Mouse (Mus musculus) lung, embryonic 15.5 days (tissue): Measurements from ENCODE around the gene Sclt1. TPM values are rescaled to one million over a fixed set of nuclear protein-coding genes. Genes with fewer than 3 reads are reported as not detected.

Experiments
- ATAC-seq: fragments of 200-750 bp; cut with Nextera tagmentation; 2 replicates; pipeline ENCODE4 v1.8.0; 2017; ENCODE audit warnings: moderate number of reproducible peaks, borderline replicate concordance; ENCODE audit not compliant: low FRiP score, low TSS enrichment; ENCODE audit errors: extremely low read depth
- H3K27ac ChIP-seq: fragments of 300-500 bp; sonication (generic); 2 replicates; pipeline ENCODE4 v1.5.1; 2015; ENCODE audit warnings: moderate library complexity, mild to moderate bottlenecking, inconsistent platforms
- H3K27me3 ChIP-seq: fragments of 300-500 bp; sonication (generic); 2 replicates; pipeline ENCODE4 v1.6.1; 2015; ENCODE audit warnings: inconsistent platforms
- H3K36me3 ChIP-seq: fragments of 300-500 bp; sonication (generic); 2 replicates; pipeline ENCODE4 v1.6.1; 2015; ENCODE audit warnings: inconsistent platforms
- H3K4me1 ChIP-seq: fragments of 300-500 bp; sonication (generic); 2 replicates; pipeline ENCODE4 v1.6.1; 2015; ENCODE audit warnings: inconsistent platforms
- H3K4me2 ChIP-seq: fragments of 300-500 bp; sonication (generic); 2 replicates; pipeline ENCODE4 v1.6.1; 2015; ENCODE audit warnings: inconsistent platforms, mild to moderate bottlenecking, moderate library complexity
- H3K4me3 ChIP-seq: fragments of 300-500 bp; sonication (generic); 2 replicates; pipeline ENCODE4 v1.5.1; 2015; ENCODE audit warnings: mild to moderate bottlenecking, inconsistent platforms
- H3K9ac ChIP-seq: fragments of 300-500 bp; sonication (generic); 2 replicates; pipeline ENCODE4 v1.6.1; 2015; ENCODE audit warnings: inconsistent platforms
- H3K9me3 ChIP-seq: fragments of 300-500 bp; sonication (generic); 2 replicates; pipeline ENCODE4 v1.6.1; 2016; ENCODE audit warnings: inconsistent platforms
- WGBS: fragments of 180-500 bp; shearing (Covaris S2); methylation state at CpG from one replicate; pipeline ENCODE4 v1.1.7; 2015; 5-methylcytosine and 5-hydroxymethylcytosine counted together
- polyA plus RNA-seq: library from polyadenylated mRNA; unstranded; fragments of >200 nt; fragmentation: Nextera tagmentation; extraction: Ambion mirVana; gene quantifications from 2 replicates; pipeline ENCODE4 v1.2.1, GENCODE M21; 2015

Sclt1 gene
- polyA plus RNA-seq, 1 experiment from 2014 or later: 20.7 TPM

DNA sequence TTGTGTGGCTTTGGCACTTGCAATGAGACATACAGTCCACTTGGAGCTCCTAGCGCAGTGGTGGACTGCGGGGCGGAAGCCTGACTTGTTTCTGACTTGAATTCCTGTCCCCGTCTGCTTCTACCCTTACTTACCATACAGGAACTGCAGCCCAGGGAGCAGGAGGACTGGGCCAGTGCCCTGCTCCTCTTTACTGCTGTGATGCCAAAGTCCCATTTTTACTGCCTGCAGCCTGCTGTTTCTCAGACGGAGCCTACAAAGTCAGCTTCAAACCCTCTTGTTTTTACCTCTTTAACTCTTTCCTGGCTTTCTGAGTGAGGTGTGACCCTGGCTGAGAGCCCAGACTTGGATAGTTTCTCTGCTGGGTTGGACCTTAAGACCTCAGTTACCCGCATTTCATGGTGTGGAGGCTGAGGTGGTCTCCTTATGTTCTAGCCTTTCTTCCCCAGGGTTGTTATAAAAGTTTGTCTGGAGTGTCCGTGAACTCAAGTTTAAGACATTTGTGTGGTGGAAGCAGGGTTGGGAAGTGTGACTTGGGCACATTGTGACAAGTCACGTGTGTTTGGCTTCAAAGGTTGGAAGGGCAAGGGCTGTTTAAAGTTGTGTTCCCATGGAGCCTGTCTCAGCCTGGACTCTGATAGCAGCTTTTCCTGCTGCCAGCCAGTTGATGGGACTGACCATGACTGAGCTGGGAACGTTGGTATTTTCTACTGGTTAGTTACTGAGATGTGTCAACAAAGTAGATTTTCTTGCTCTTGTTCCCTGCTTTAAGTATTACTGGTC, 148.0 kb downstream of the Sclt1 start:
- Histone ChIP-seq H3K4me1 (no peaks in the 10 kb centered on the region), H3K27me3 (no peaks in the 10 kb centered on the region), H3K9me3 (no peaks in the 10 kb centered on the region), H3K4me2 (no peak overlapping the region), H3K27ac (no peak overlapping the region), H3K36me3 (no peaks in the 10 kb centered on the region; the same call in 1 of the 2 replicates), H3K4me3 (no peak overlapping the region), H3K9ac (no peak overlapping the region)
- no peak for ATAC-seq
- 74% methylated on average over 9 of the region's 9 CpGs for WGBS

DNA sequence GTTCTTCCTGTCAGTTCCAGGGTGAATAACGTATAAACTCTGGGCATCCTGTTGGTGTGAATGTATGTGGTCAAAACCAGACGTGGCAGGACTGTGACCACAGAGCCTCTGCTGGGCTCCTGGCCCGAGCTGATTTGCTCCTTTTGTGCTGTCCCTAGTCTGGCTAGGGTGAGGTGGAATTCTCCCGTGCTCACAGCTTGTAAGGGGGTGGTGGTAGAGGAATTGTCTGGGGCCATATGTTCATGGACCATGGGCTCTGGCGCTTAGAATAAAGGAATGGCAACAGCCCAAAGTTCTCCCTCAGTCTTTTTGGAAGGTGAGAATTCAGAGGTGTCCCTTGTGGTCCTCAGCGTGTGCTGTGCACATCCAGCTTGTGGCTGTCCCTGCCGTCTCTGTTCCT, 149.5 kb downstream of the Sclt1 start:
- Histone ChIP-seq H3K27me3 (no peaks in the 10 kb centered on the region), H3K4me2 (no peak overlapping the region), H3K9me3 (no peaks in the 10 kb centered on the region), H3K36me3 (no peaks in the 10 kb centered on the region; the same call in 1 of the 2 replicates), H3K4me1 (no peaks in the 10 kb centered on the region), H3K9ac (no peak overlapping the region), H3K27ac (no peak overlapping the region), H3K4me3 (no peak overlapping the region)
- 78% methylated on average over 7 of the region's 7 CpGs for whole genome bisulfite sequencing
- no peak for ATAC-seq

- no peak overlapping the region for H3K4me2 ChIP-seq
- H3K27me3 ChIP-seq: no peaks in the 10 kb centered on the region
- H3K9me3 ChIP-seq: no peaks in the 10 kb centered on the region
- no peaks in the 10 kb centered on the region; the same call in 1 of the 2 replicates for H3K36me3 ChIP-seq
- H3K27ac ChIP-seq: no peak overlapping the region
- no peak overlapping the region for H3K9ac ChIP-seq
- ATAC-seq: no peak
- H3K4me3 ChIP-seq: no peak overlapping the region
- WGBS: 95% methylated on average over 14 of the region's 14 CpGs
- no peaks in the 10 kb centered on the region for H3K4me1 ChIP-seq
These were observed 150.6 kb downstream of the Sclt1 start for GRCm38 (mm10) chr3:41591651-41592170.

DNA sequence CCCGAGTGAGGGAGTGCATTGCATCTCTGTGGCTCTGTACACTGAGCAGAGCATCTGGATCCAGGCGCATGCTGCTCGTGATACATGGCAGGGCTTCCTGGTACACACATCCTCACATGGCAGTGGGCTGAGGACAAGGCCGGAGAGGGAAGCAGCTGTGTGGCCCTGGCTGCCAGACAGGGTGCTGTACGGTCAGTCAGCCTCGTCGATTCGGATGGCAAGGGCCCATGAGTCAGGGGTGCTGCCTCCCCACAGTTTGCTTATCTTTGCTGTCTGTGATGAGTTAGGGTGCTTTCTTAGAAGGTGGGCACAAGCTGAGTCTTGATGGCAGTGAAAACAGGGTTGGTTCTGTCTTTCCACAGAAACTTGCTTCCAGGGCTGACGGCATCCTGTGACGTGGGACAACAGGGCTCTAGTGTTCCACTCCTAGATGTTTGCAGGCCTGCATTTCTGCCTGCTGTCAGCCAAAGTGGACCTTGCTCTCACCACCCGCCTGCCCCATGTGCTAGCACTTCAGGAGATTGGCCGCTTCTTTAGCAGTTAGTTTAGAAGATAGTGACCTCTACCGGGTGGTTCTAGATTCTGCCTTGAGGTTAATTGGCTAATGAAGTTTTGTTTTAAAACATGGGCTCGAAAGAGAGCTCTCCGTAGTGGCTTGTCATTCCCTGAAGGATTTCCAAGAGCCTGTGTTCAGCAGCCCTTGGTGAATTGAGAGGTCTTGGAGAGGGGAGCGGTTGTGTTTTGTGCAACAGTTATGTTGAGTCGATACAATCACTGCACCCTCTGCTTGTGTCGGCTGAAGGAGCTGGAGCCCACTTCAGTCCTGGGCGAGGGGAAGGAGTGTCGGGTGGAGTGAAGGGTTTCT, 151.4 kb downstream of the Sclt1 start:
- Histone ChIP-seq H3K27ac (no peak overlapping the region), H3K4me3 (no peak overlapping the region), H3K4me2 (no peak overlapping the region), H3K27me3 (no peaks in the 10 kb centered on the region), H3K36me3 (no peaks in the 10 kb centered on the region; the same call in 1 of the 2 replicates), H3K9me3 (no peaks in the 10 kb centered on the region), H3K9ac (no peak overlapping the region), H3K4me1 (no peaks in the 10 kb centered on the region)
- no peak for ATAC-seq
- 78% methylated on average over 20 of the region's 20 CpGs for WGBS

DNA sequence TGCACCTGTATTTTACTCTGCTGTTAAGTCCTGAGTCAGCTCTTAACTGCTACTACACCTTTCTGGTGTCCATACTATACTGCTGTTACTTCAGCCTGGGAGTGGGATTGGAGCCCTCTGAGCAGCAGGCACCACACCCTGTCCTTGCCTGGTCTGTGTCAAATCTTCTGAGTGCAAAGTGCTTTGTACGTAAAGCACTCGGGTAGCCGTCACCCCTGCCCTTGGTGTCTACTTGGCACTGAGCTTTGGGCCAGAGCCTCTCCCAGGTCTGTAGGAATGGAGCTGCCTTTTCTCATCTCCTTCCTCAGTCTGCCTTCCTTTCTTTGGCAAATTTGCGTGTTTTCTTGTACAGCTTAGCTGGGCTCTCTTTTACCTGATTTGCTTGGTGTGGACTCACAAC, 152.3 kb downstream of the Sclt1 start:
- 96% methylated on average over 4 of the region's 4 CpGs for WGBS
- Histone ChIP-seq H3K4me1 (no peaks in the 10 kb centered on the region), H3K27me3 (no peaks in the 10 kb centered on the region), H3K9me3 (no peaks in the 10 kb centered on the region), H3K4me2 (no peak overlapping the region), H3K27ac (no peak overlapping the region), H3K9ac (no peak overlapping the region), H3K36me3 (no peaks in the 10 kb centered on the region; the same call in 1 of the 2 replicates), H3K4me3 (no peak overlapping the region)
- no peak for ATAC-seq

- no peaks in the 10 kb centered on the region for H3K4me1 ChIP-seq
- WGBS: 69% methylated on average over 19 of the region's 19 CpGs
- H3K36me3 ChIP-seq: no peaks in the 10 kb centered on the region; the same call in 1 of the 2 replicates
- no peak for ATAC-seq
- no peak overlapping the region for H3K27ac ChIP-seq
- H3K9ac ChIP-seq: no peak overlapping the region
- no peak overlapping the region for H3K4me2 ChIP-seq
- H3K4me3 ChIP-seq: no peak overlapping the region
- no peaks in the 10 kb centered on the region for H3K27me3 ChIP-seq
- no peaks in the 10 kb centered on the region for H3K9me3 ChIP-seq
These were observed 152.9 kb downstream of the Sclt1 start for GRCm38 (mm10) chr3:41589246-41589914.

GRCm38 (mm10) chr3:41588495-41588894, 153.8 kb downstream of the Sclt1 start:
- no peak for ATAC-seq
- no peaks in the 10 kb centered on the region for H3K9me3 ChIP-seq
- no peak overlapping the region for H3K27ac ChIP-seq
- WGBS: 80% methylated on average over 8 of the region's 8 CpGs
- H3K36me3 ChIP-seq: no peaks in the 10 kb centered on the region
- no peak overlapping the region for H3K9ac ChIP-seq
- no peaks in the 10 kb centered on the region for H3K27me3 ChIP-seq
- no peak overlapping the region for H3K4me3 ChIP-seq
- no peaks in the 10 kb centered on the region for H3K4me1 ChIP-seq
- no peak overlapping the region for H3K4me2 ChIP-seq

DNA sequence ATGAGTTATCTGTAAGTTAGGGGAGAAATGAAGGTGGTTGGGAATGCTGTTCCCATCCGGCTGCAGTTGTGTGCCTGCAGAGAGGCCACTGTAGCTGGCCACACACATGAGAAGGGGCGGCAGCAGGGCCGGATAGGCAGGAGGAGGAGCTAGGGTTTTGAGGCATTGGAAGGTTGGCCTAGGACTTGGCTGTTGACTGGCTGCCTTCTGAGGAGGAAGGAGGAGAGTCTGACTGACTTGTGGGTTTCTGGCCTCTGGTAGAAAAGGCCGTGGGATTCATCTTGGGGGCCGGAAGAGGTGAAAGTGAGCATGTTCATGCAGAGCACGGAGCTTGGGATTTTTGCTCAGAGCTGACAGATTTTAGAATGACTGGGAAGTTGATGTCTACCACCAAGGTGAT, 154.7 kb downstream of the Sclt1 start:
- peak; percentile 56; the same call in 1 of the 2 replicates for ATAC-seq
- H3K36me3 ChIP-seq: no peaks in the 10 kb centered on the region
- no peaks in the 10 kb centered on the region for H3K9me3 ChIP-seq
- H3K27me3 ChIP-seq: no peaks in the 10 kb centered on the region
- H3K4me1 ChIP-seq: no peaks in the 10 kb centered on the region
- H3K9ac ChIP-seq: no peak overlapping the region
- WGBS: 43% methylated on average over 6 of the region's 6 CpGs
- no peak overlapping the region for H3K4me3 ChIP-seq
- no peak overlapping the region for H3K4me2 ChIP-seq
- H3K27ac ChIP-seq: no peak overlapping the region

DNA sequence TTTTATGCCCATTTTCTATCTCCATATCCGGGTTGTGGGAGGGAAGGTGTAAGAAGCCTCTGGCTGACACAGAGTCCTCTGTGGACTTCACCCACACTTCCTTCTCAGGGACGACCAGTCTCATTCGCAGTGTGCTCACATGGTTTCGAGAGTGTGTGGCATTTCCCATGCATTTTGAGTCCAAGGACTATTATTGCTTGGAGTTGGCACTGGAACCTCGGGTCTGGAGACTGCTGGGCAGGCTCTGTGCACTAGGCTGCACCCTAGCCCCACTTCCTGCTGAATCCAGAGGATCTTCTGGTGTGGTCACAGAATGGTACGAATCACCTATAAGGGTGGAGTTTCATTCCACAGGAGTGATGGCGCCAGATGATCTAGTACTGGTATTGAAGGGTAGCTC, 155.4 kb downstream of the Sclt1 start:
- H3K9ac ChIP-seq: no peak overlapping the region
- no peaks in the 10 kb centered on the region for H3K36me3 ChIP-seq
- no peaks in the 10 kb centered on the region for H3K27me3 ChIP-seq
- no peak overlapping the region for H3K27ac ChIP-seq
- H3K4me3 ChIP-seq: no peak overlapping the region
- no peaks in the 10 kb centered on the region for H3K4me1 ChIP-seq
- no peak for ATAC-seq
- H3K9me3 ChIP-seq: no peaks in the 10 kb centered on the region
- no peak overlapping the region for H3K4me2 ChIP-seq
- 72% methylated on average over 7 of the region's 7 CpGs for WGBS

- Histone ChIP-seq H3K36me3 (no peaks in the 10 kb centered on the region), H3K27ac (no peak overlapping the region), H3K27me3 (no peaks in the 10 kb centered on the region), H3K4me2 (no peak overlapping the region), H3K4me3 (no peak overlapping the region), H3K4me1 (no peaks in the 10 kb centered on the region), H3K9me3 (no peaks in the 10 kb centered on the region), H3K9ac (no peak overlapping the region)
- no peak for ATAC-seq
- 73% methylated on average over 6 of the region's 6 CpGs for WGBS
These were observed 156.0 kb downstream of the Sclt1 start for GRCm38 (mm10) chr3:41586330-41586729.

DNA sequence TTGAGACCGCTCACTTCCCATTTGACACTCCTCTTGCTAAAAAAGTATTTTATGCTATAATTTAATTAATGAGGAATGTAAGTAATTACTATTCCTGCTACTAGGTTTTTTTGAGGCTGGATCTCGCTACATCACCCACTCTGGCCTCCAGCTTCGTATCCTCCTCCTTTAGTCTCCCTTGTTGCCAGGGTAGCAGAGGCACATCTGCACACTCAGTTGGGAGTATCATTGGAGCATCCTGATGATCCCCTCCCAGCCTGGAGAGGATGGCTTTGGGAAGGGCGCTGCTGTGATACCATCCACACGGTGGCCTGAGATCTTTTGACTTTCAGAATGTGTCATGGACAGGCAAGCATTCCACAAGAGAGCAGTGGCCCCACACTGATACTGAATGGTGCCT, 156.8 kb downstream of the Sclt1 start:
- H3K4me2 ChIP-seq: no peak overlapping the region
- no peaks in the 10 kb centered on the region for H3K36me3 ChIP-seq
- WGBS: 83% methylated on average over 5 of the region's 5 CpGs
- ATAC-seq: no peak
- no peak overlapping the region for H3K4me3 ChIP-seq
- no peaks in the 10 kb centered on the region for H3K9me3 ChIP-seq
- no peaks in the 10 kb centered on the region for H3K27me3 ChIP-seq
- no peak overlapping the region for H3K27ac ChIP-seq
- no peak overlapping the region for H3K9ac ChIP-seq
- 0 out of 2 replicates have a peak, but pooled peaks cover 2% of the 10 kb centered on the region for H3K4me1 ChIP-seq
